Mouse (Mus musculus): Measurements from ENCODE around the gene Arhgap21. TPM values are rescaled to one million over a fixed set of nuclear protein-coding genes. Genes with fewer than 3 reads are reported as not detected.

The Arhgap21 gene
- polyA plus RNA-seq, 1 experiment from 2014 or later, result 19.1 TPM

GRCm38 (mm10) chr2:20955376-20955775 is 13.3 kb downstream of the Arhgap21 start:
- DNase-seq (ENCODE audit: low spot score), result no peak
- Histone ChIP-seq H3K4me1 (ENCODE audit: control insufficient read depth, insufficient read depth, low read length) (peaks cover 2% of the 10 kb centered on the region; the same call in 1 of the 2 replicates), H3K36me3 (ENCODE audit: control insufficient read depth, insufficient read depth, low read length) (no peaks in the 10 kb centered on the region), H3K9ac (ENCODE audit: low read depth, low read length) (no peak overlapping the region), H3K27ac (replicated peaks; ENCODE audit: low read depth, low read length) (no peak overlapping the region), H3K9me3 (ENCODE audit: control insufficient read depth, low read length) (no peaks in the 10 kb centered on the region), H3K27me3 (replicated peaks; ENCODE audit: control insufficient read depth, insufficient read depth, low read length) (no peaks in the 10 kb centered on the region), H3K4me3 (ENCODE audit: low read depth, low read length) (no peak overlapping the region), H3K4me2 (ENCODE audit: low read depth, low read length) (no peak overlapping the region)
- ATAC-seq (ENCODE audit: low read depth), result no peak
- WGBS, result 71% methylated on average over 8 of the region's 8 CpGs

GRCm38 (mm10) chr2:20952716-20953115 is 16.0 kb downstream of the Arhgap21 start:
- Histone ChIP-seq H3K4me3 (ENCODE audit: low read depth, low read length) (no peak overlapping the region), H3K4me2 (ENCODE audit: low read depth, low read length) (no peak overlapping the region), H3K9me3 (ENCODE audit: control insufficient read depth, low read length) (no peaks in the 10 kb centered on the region), H3K27ac (replicated peaks; ENCODE audit: low read depth, low read length) (no peak overlapping the region), H3K9ac (ENCODE audit: low read depth, low read length) (no peak overlapping the region), H3K36me3 (ENCODE audit: control insufficient read depth, insufficient read depth, low read length) (no peaks in the 10 kb centered on the region), H3K4me1 (ENCODE audit: control insufficient read depth, insufficient read depth, low read length) (peaks cover 2% of the 10 kb centered on the region; the same call in 1 of the 2 replicates), H3K27me3 (replicated peaks; ENCODE audit: control insufficient read depth, insufficient read depth, low read length) (no peaks in the 10 kb centered on the region)
- DNase-seq (ENCODE audit: low spot score) (peak; percentile 50), ATAC-seq (ENCODE audit: low read depth) (no peak)
- WGBS, result 34% methylated on average over 4 of the region's 4 CpGs

GRCm38 (mm10) chr2:20949168-20949567 is 19.5 kb downstream of the Arhgap21 start:
- Histone ChIP-seq H3K9ac (ENCODE audit: low read depth, low read length) (no peak overlapping the region), H3K4me1 (ENCODE audit: control insufficient read depth, insufficient read depth, low read length) (peaks cover 2% of the 10 kb centered on the region; the same call in 1 of the 2 replicates), H3K27ac (replicated peaks; ENCODE audit: low read depth, low read length) (no peak overlapping the region), H3K4me3 (ENCODE audit: low read depth, low read length) (no peak overlapping the region), H3K27me3 (replicated peaks; ENCODE audit: control insufficient read depth, insufficient read depth, low read length) (no peaks in the 10 kb centered on the region), H3K4me2 (ENCODE audit: low read depth, low read length) (no peak overlapping the region), H3K9me3 (ENCODE audit: control insufficient read depth, low read length) (no peaks in the 10 kb centered on the region; the same call in 1 of the 2 replicates), H3K36me3 (ENCODE audit: control insufficient read depth, insufficient read depth, low read length) (no peaks in the 10 kb centered on the region; the same call in 1 of the 2 replicates)
- DNase-seq (ENCODE audit: low spot score), result no peak
- WGBS, result 81% methylated on average over 3 of the region's 3 CpGs
- ATAC-seq (ENCODE audit: low read depth), result no peak

DNA sequence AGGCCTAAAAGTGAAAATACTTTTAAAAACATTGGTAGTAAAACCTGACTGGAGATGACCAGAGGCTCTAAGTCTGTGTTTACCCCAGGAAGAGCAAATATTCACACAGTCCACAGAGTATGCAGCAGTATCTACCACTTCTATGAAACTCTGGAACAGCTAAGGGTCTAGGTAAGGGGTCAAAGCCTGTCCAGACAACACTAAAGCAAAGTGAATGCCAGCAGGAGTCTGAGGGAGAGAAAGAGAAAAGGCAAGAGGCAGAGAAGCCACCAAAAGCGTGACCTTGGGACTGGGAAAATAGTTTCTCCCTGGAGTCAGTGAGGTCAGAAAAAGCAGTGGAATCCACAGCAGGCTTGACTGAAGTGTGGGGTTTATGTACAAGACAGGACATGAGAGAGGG is 21.6 kb downstream of the Arhgap21 start:
- ATAC-seq (ENCODE audit: low read depth), result no peak
- H3K27me3 ChIP-seq (replicated peaks; ENCODE audit: control insufficient read depth, insufficient read depth, low read length), result no peaks in the 10 kb centered on the region
- DNase-seq (ENCODE audit: low spot score), result no peak
- WGBS, result 82% methylated on average over 1 of the region's 1 CpGs
- no peaks in the 10 kb centered on the region; the same call in 1 of the 2 replicates for H3K9me3 ChIP-seq (ENCODE audit: control insufficient read depth, low read length)
- H3K4me2 ChIP-seq (ENCODE audit: low read depth, low read length), result no peak overlapping the region
- H3K36me3 ChIP-seq (ENCODE audit: control insufficient read depth, insufficient read depth, low read length), result no peaks in the 10 kb centered on the region; the same call in 1 of the 2 replicates
- no peak overlapping the region for H3K4me3 ChIP-seq (ENCODE audit: low read depth, low read length)
- H3K27ac ChIP-seq (replicated peaks; ENCODE audit: low read depth, low read length), result no peak overlapping the region
- peaks cover 4% of the 10 kb centered on the region; the same call in 1 of the 2 replicates for H3K4me1 ChIP-seq (ENCODE audit: control insufficient read depth, insufficient read depth, low read length)
- no peak overlapping the region for H3K9ac ChIP-seq (ENCODE audit: low read depth, low read length)

DNA sequence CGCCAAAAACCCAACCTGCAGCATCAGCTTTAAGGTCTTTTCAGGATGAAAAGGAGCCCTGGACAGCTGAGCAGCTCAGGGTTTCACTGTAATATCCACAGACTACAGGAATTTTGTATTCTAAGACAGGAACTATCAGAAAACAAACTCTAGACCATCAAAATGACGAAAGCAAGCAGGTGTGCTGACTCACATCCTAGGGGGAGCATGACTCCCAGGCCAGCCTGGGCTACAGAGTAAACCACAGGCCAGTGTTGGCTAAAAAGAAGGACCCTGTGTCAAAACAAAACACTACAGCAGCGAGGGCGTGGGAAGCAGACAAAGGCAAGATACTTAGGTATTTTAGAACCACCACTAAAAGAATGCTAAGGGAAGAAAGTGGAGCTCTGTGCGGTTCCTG is 23.1 kb downstream of the Arhgap21 start:
- ATAC-seq (ENCODE audit: low read depth) (no peak), DNase-seq (ENCODE audit: low spot score) (no peak)
- Histone ChIP-seq H3K27ac (replicated peaks; ENCODE audit: low read depth, low read length) (no peak overlapping the region), H3K4me3 (ENCODE audit: low read depth, low read length) (no peak overlapping the region), H3K36me3 (ENCODE audit: control insufficient read depth, insufficient read depth, low read length) (no peaks in the 10 kb centered on the region; the same call in 1 of the 2 replicates), H3K4me1 (ENCODE audit: control insufficient read depth, insufficient read depth, low read length) (peaks cover 4% of the 10 kb centered on the region; the same call in 1 of the 2 replicates), H3K4me2 (ENCODE audit: low read depth, low read length) (no peak overlapping the region), H3K9ac (ENCODE audit: low read depth, low read length) (no peak overlapping the region), H3K27me3 (replicated peaks; ENCODE audit: control insufficient read depth, insufficient read depth, low read length) (no peaks in the 10 kb centered on the region), H3K9me3 (ENCODE audit: control insufficient read depth, low read length) (no peaks in the 10 kb centered on the region; the same call in 1 of the 2 replicates)
- WGBS, result 92% methylated on average over 5 of the region's 5 CpGs

GRCm38 (mm10) chr2:20943730-20944454 is 24.8 kb downstream of the Arhgap21 start:
- Histone ChIP-seq H3K4me1 (ENCODE audit: control insufficient read depth, insufficient read depth, low read length) (peaks cover 11% of the 10 kb centered on the region), H3K27ac (replicated peaks; ENCODE audit: low read depth, low read length) (no peak overlapping the region), H3K27me3 (replicated peaks; ENCODE audit: control insufficient read depth, insufficient read depth, low read length) (no peaks in the 10 kb centered on the region), H3K4me3 (ENCODE audit: low read depth, low read length) (no peak overlapping the region), H3K9ac (ENCODE audit: low read depth, low read length) (no peak overlapping the region), H3K36me3 (ENCODE audit: control insufficient read depth, insufficient read depth, low read length) (no peaks in the 10 kb centered on the region; the same call in 1 of the 2 replicates), H3K4me2 (ENCODE audit: low read depth, low read length) (no peak overlapping the region), H3K9me3 (ENCODE audit: control insufficient read depth, low read length) (no peaks in the 10 kb centered on the region; the same call in 1 of the 2 replicates)
- 37% methylated on average over 7 of the region's 7 CpGs for WGBS
- ATAC-seq (ENCODE audit: low read depth), result no peak
- DNase-seq (ENCODE audit: low spot score), result no peak

GRCm38 (mm10) chr2:20943222-20943621 is 25.5 kb downstream of the Arhgap21 start:
- Histone ChIP-seq H3K27me3 (replicated peaks; ENCODE audit: control insufficient read depth, insufficient read depth, low read length) (no peaks in the 10 kb centered on the region), H3K9ac (ENCODE audit: low read depth, low read length) (no peak overlapping the region), H3K36me3 (ENCODE audit: control insufficient read depth, insufficient read depth, low read length) (no peaks in the 10 kb centered on the region; the same call in 1 of the 2 replicates), H3K27ac (replicated peaks; ENCODE audit: low read depth, low read length) (no peak overlapping the region), H3K9me3 (ENCODE audit: control insufficient read depth, low read length) (no peaks in the 10 kb centered on the region; the same call in 1 of the 2 replicates), H3K4me2 (ENCODE audit: low read depth, low read length) (no peak overlapping the region), H3K4me1 (ENCODE audit: control insufficient read depth, insufficient read depth, low read length) (peaks cover 11% of the 10 kb centered on the region), H3K4me3 (ENCODE audit: low read depth, low read length) (no peak overlapping the region)
- 4% methylated on average over 5 of the region's 5 CpGs for WGBS
- DNase-seq (ENCODE audit: low spot score) (peak; percentile 65), ATAC-seq (ENCODE audit: low read depth) (peak; percentile 67)

DNA sequence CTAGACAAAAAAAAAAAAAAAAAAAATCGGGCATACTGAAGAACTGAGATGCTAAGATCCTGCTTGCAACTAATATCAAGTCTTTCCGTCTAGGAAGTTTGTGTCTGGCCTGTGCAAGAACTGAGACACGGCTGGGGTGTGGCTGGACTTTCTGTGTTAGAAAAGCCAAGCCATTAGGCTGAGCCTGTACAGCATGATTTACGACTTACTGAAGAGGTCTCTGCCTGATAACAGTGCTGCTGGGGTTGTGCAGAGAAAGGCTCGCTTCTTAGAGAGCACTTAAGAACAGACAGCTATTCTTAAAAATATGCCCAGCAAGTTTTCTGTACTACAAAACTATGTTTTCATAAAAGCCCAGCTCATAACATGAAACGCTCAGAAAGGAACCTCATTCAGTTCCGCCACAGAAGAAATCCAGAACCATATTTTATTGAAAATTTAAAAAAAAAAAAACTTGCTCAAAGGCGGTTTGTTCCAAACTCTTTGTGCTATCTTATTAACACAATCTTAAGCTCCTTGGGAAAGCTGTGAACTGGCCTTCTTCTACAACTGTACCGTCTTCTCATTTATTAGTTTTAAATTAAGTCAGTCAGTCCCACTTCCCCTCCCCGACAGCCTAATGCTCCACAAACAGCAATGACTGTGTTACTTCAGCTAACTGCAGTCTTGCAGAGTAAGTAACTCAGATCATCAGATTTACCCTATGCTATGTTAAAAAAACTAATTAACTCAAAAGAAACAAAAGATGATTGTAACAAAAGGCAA is 26.1 kb downstream of the Arhgap21 start:
- ATAC-seq (ENCODE audit: low read depth), result no peak
- H3K4me2 ChIP-seq (ENCODE audit: low read depth, low read length), result no peak overlapping the region

More for the DNA sequence above, 26.1 kb downstream of the Arhgap21 start:
- no peaks in the 10 kb centered on the region; the same call in 1 of the 2 replicates for H3K9me3 ChIP-seq (ENCODE audit: control insufficient read depth, low read length)
- peak; percentile 32 for DNase-seq (ENCODE audit: low spot score)
- peaks cover 11% of the 10 kb centered on the region for H3K4me1 ChIP-seq (ENCODE audit: control insufficient read depth, insufficient read depth, low read length)
- no peak overlapping the region for H3K4me3 ChIP-seq (ENCODE audit: low read depth, low read length)
- WGBS, result 55% methylated on average over 10 of the region's 10 CpGs
- no peaks in the 10 kb centered on the region for H3K27me3 ChIP-seq (replicated peaks; ENCODE audit: control insufficient read depth, insufficient read depth, low read length)
- H3K9ac ChIP-seq (ENCODE audit: low read depth, low read length), result no peak overlapping the region
- H3K27ac ChIP-seq (replicated peaks; ENCODE audit: low read depth, low read length), result no peak overlapping the region
- H3K36me3 ChIP-seq (ENCODE audit: control insufficient read depth, insufficient read depth, low read length), result no peaks in the 10 kb centered on the region; the same call in 1 of the 2 replicates
